Mouse (Mus musculus) neutrophil, adult 59 days (primary cell): ENCODE data around the gene Trmt10c. TPM values are rescaled to one million over a fixed set of nuclear protein-coding genes. Genes with fewer than 3 reads are reported as not detected.

Experiments used
- total RNA-seq, 2 experiments: library from RNA; stranded (reverse); gene quantifications; 1 replicate in 1 of 2; 2 replicates in 1 of 2; pipeline ENCODE4 v1.2.4; 2023

The Trmt10c gene
- 1 to 10 TPM; 4.6 to 6.6 TPM for total RNA-seq

GRCm38 (mm10) chr16:56037138-56038010 lies at the start of gene Trmt10c:
Trmt10c (minus strand) TSS chr16:56037819.

GRCm38 (mm10) chr16:56048038-56048437 lies 10.4 kb upstream of the Trmt10c start, which contains the start of gene Senp7:
Senp7 (plus strand) TSS chr16:56048338.

GRCm38 (mm10) chr16:56029661-56030082 lies 7.9 kb downstream of the Trmt10c start, which contains the start of gene Pcnp:
Pcnp (minus strand) TSS chr16:56029739.

Other genes with a start within 250 kb of the Trmt10c start
- 100 to 1,000 TPM; 280 to 331 TPM for gene Nfkbiz, start 198.9 kb downstream of the Trmt10c start, total RNA-seq
- 1 to 10 TPM; 2.5 to 3.3 TPM for gene Nxpe3, start 142.5 kb downstream of the Trmt10c start, total RNA-seq
- gene Cep97, start 103.0 kb downstream of the Trmt10c start, total RNA-seq: 1 to 10 TPM; 3.6 to 3.7 TPM
- gene Rpl24, start 71.5 kb downstream of the Trmt10c start, total RNA-seq: 100 to 1,000 TPM; 359 to 376 TPM
- gene Zbtb11, start 63.9 kb downstream of the Trmt10c start, total RNA-seq: 10 to 100 TPM; 28.1 to 29.4 TPM
- 10 to 100 TPM; 74.8 to 88.1 TPM for gene Pcnp, start 8.1 kb downstream of the Trmt10c start, total RNA-seq
- gene Senp7, start 10.5 kb upstream of the Trmt10c start, total RNA-seq: 10 to 100 TPM; 48.9 to 56.1 TPM
- gene Impg2, start 166.5 kb upstream of the Trmt10c start, total RNA-seq: under 1 TPM; 0.62 to 0.67 TPM